Mouse (Mus musculus) thymus, adult 2 months (tissue): Measurements from ENCODE around the gene Cntrob.

ENCODE experiments used
- CTCF ChIP-seq: fragments of 200-500 bp; IDR thresholded peaks from 2 replicates; pipeline ENCODE4 v1.5.1; 2012; ENCODE audit warnings: mild to moderate bottlenecking, control low read depth, low read length, moderate library complexity, borderline replicate concordance; ENCODE audit not compliant: control insufficient read depth, poor library complexity, insufficient read depth; ENCODE audit errors: extremely low read depth
- POLR2A ChIP-seq: fragments of 200-500 bp; IDR thresholded peaks from 2 replicates; pipeline ENCODE4 v1.6.1; 2012; ENCODE audit warnings: mild to moderate bottlenecking, low read length, control low read depth, moderate library complexity; ENCODE audit not compliant: control insufficient read depth, poor library complexity, insufficient read depth; ENCODE audit errors: extremely low read depth

DNA sequence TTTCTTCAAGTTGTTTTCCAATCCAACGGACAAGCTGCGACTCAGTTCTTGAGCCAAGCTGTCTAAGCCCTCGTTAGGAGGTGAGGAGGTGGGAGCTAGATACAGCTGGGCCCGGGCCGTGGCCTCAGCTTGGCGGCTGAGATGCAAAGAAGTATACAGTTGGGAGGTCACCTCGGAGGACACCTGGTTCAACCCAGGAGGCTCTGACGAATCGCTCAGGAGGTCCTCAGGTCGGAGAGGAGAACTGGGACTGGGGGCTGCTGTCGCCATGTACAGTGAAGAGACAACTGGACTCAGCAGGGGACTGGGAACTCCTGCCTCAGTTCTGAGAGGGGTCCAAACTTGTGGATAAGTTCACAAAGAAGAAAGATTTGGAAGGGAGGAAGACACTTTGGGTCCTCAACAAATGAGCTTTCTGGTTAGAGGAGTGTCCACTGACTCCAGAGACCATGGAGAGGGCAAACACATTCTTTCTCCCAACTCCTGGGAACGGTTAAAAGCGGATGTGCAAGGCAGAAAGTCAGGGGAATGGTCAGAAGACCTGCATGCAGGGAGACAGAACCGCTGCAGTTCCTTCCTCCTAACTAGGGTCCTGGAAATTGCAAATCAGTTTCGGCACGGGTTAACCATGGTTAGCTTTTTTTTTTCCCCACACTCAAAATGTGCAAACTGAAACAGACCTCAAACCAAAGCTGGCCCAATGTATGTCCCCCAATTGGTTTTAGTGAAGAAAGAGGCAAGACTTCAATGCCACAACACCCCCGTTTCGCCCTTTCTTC lies 693 bp downstream of the Cntrob start:
- no peak for TF ChIP-seq CTCF
- no peak for TF ChIP-seq POLR2A
